Mouse (Mus musculus) intestine, embryonic 14.5 days (tissue): ENCODE data around the gene Cebpb. TPM values are rescaled to one million over a fixed set of nuclear protein-coding genes. Genes with fewer than 3 reads are reported as not detected.

Source experiments
- ATAC-seq: fragments of 200-750 bp; cut with Nextera tagmentation; replicated peaks from 2 replicates; pipeline ENCODE4 v1.8.0; 2017; ENCODE audit warnings: low read depth, moderate number of reproducible peaks, moderate TSS enrichment, moderate library complexity; ENCODE audit not compliant: low FRiP score, low TSS enrichment
- DNase-seq: peaks from one replicate; pipeline ENCODE4 v3.0.0-alpha.2; 2018; ENCODE audit warnings: low spot score
- H3K27ac ChIP-seq: fragments of 300-500 bp; sonication (generic); 2 replicates; pipeline ENCODE4 v1.5.1; 2014; ENCODE audit warnings: low read depth, mild to moderate bottlenecking, control low read depth
- H3K27me3 ChIP-seq: fragments of 300-500 bp; sonication (generic); replicated peaks from 2 replicates; pipeline ENCODE4 v1.6.1; 2014; ENCODE audit warnings: low read length, control low read depth; ENCODE audit not compliant: control insufficient read depth, insufficient read depth
- H3K36me3 ChIP-seq: fragments of 300-500 bp; sonication (generic); 2 replicates; pipeline ENCODE4 v1.6.1; 2014; ENCODE audit warnings: low read length, control low read depth; ENCODE audit not compliant: control insufficient read depth, insufficient read depth
- H3K4me1 ChIP-seq: fragments of 300-500 bp; sonication (generic); replicated peaks from 2 replicates; pipeline ENCODE4 v1.6.1; 2014; ENCODE audit warnings: low read length, control low read depth, mixed read lengths; ENCODE audit not compliant: control insufficient read depth, insufficient read depth
- H3K4me2 ChIP-seq: fragments of 300-500 bp; sonication (generic); 2 replicates; pipeline ENCODE4 v1.6.1; 2014; ENCODE audit warnings: low read length
- H3K4me3 ChIP-seq: fragments of 300-500 bp; sonication (generic); 2 replicates; pipeline ENCODE4 v1.5.1; 2014; ENCODE audit warnings: low read depth, low read length, control low read depth, mixed read lengths
- H3K9ac ChIP-seq: fragments of 300-500 bp; sonication (generic); 2 replicates; pipeline ENCODE4 v1.6.1; 2014; ENCODE audit warnings: mild to moderate bottlenecking, low read length
- H3K9me3 ChIP-seq: fragments of 300-500 bp; sonication (generic); 2 replicates; pipeline ENCODE4 v1.6.1; 2016; ENCODE audit warnings: low read length, control low read depth; ENCODE audit not compliant: control insufficient read depth
- WGBS: fragments of 180-500 bp; shearing (Covaris S2); extraction: QIAGEN DNeasy Blood & Tissue Kit; methylation state at CpG from one replicate; pipeline ENCODE4 v1.1.7; 2014; 5-methylcytosine and 5-hydroxymethylcytosine counted together
- microRNA-seq: library from miRNA; unstranded; fragments of <30 nt; microRNA quantifications from one replicate; pipeline ENCODE4, GENCODE M21; 2016
- polyA plus RNA-seq: library from polyadenylated mRNA; unstranded; fragments of >200 nt; fragmentation: Nextera tagmentation; extraction: Ambion mirVana; gene quantifications from 2 replicates; pipeline ENCODE4 v1.2.1, GENCODE M21; 2014

Gene Cebpb
- polyA plus RNA-seq, 1 experiment from 2014 or later = 12.4 TPM

GRCm38 (mm10) chr2:167731149-167731548 lies 42.4 kb downstream of the Cebpb start:
- DNase-seq (no peak), ATAC-seq (0 out of 2 replicates have a peak, but pooled peaks have one; percentile 13)
- no peak overlapping the region for H3K4me2 ChIP-seq
- no peaks in the 10 kb centered on the region for H3K9me3 ChIP-seq
- no peaks in the 10 kb centered on the region for H3K36me3 ChIP-seq
- no peak overlapping the region for H3K9ac ChIP-seq
- H3K4me1 ChIP-seq = peaks cover 5% of the 10 kb centered on the region
- H3K27me3 ChIP-seq = no peaks in the 10 kb centered on the region
- H3K4me3 ChIP-seq = no peak overlapping the region
- H3K27ac ChIP-seq = no peak overlapping the region
- WGBS = 51% methylated on average over 13 of the region's 13 CpGs

DNA sequence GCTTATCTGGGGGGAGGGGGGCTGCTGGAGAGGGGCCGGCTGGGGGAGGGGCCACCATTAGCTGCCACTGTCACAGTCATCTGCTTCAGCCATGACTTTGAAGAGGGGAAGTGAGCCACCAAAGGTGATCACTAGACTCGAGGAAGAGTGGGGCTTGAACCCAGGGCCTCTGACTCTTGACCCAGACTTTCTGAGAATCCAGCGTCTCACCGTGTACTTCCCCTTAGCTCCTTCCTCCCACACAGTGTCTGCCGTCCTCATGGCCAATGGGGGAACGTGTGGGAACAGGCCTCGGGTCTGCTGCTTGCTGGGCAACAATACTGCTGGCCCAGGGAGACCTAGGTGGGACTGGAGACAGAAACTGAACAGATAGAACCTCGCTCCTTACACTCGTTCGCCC lies 46.1 kb downstream of the Cebpb start:
- H3K4me2 ChIP-seq = no peak overlapping the region
- H3K27ac ChIP-seq = no peak overlapping the region
- H3K27me3 ChIP-seq = no peaks in the 10 kb centered on the region
- H3K9me3 ChIP-seq = no peaks in the 10 kb centered on the region
- H3K9ac ChIP-seq = no peak overlapping the region
- DNase-seq (no peak), ATAC-seq (no peak)
- no peaks in the 10 kb centered on the region for H3K36me3 ChIP-seq
- H3K4me3 ChIP-seq = no peak overlapping the region
- H3K4me1 ChIP-seq = peaks cover 4% of the 10 kb centered on the region
- 72% methylated on average over 10 of the region's 10 CpGs for WGBS

GRCm38 (mm10) chr2:167739030-167739429 lies 50.3 kb downstream of the Cebpb start:
- Histone ChIP-seq H3K27ac (peak overlapping the region; percentile 47; the same call in 1 of the 2 replicates), H3K4me2 (no peak overlapping the region), H3K9ac (no peak overlapping the region), H3K27me3 (no peaks in the 10 kb centered on the region), H3K4me3 (no peak overlapping the region), H3K4me1 (peaks cover 4% of the 10 kb centered on the region), H3K36me3 (no peaks in the 10 kb centered on the region), H3K9me3 (no peaks in the 10 kb centered on the region)
- WGBS = 28% methylated on average over 6 of the region's 6 CpGs
- DNase-seq = no peak
- 0 out of 2 replicates have a peak, but pooled peaks have one; percentile 21 for ATAC-seq

Small RNA genes within 50 kb of the gene (microRNA-seq; reads per million reads assigned to microRNA genes)
- not detected for gene Gm22355

Other genes with a start within 250 kb of the Cebpb start
- 82.8 and 85.0 TPM in 2 replicates for gene Rnf114, start 196.3 kb upstream of the Cebpb start, polyA plus RNA-seq
- gene Spata2, start 196.0 kb upstream of the Cebpb start, polyA plus RNA-seq = 13.9 and 15.1 TPM in 2 replicates
- gene Snai1, start 150.7 kb upstream of the Cebpb start, polyA plus RNA-seq = 17.4 and 19.2 TPM in 2 replicates
- 254 and 279 TPM in 2 replicates for gene Ube2v1, start 56.8 kb upstream of the Cebpb start, polyA plus RNA-seq
- gene Gm20431, start 27.4 kb upstream of the Cebpb start, polyA plus RNA-seq = 6.1 and 7.7 TPM in 2 replicates
- 35.1 and 42.0 TPM in 2 replicates for gene Tmem189, start 907 bp downstream of the Cebpb start, polyA plus RNA-seq
- gene Ptpn1, start 243.1 kb downstream of the Cebpb start, polyA plus RNA-seq = 42.6 and 47.8 TPM in 2 replicates